31 mouse cellular contexts compared by ENCODE assay signal in the genomic region with DNA sequence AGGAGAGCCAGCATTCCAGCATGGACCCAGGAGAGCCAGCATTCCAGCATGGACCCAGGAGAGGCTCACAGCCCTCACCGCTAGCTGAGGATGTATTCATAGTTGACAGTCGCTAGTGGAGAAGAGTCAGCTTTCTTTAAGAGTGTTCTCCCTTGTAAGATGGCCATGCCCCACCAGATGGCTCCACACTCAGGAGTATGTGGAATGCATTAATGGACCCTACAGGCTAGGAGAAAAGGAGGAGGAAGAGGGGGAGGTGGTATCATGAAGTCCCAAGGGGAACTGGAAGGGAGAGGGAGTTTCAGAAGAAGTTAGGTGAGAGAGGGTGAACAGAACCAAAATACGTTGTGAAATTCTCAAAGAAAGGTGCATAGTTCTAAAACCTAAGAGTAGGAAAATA. TPM values are rescaled to one million over a fixed set of nuclear protein-coding genes. Genes with fewer than 3 reads are reported as not detected.
A peak's percentile ranks its signal among the peaks of the same experiment; 100 is the strongest.
DNase-seq lines count a peak whose midpoint lies in the region; ATAC-seq and TF ChIP-seq lines count a peak whose summit lies in the region.
"Had no signal": no experiment of that assay in that cellular context is flagged by ENCODE, and none has a peak within 500 bp of the region (broad histone marks: within the 10 kb centered on the region; RNA-seq: fewer than 3 reads in every experiment).

No protein-coding gene starts in this region.

- intact Hi-C loops in left cerebral cortex, postnatal 4 days (cut with DNase I): no loop called here

- no peaks in the 10 kb centered on the region for H3K4me1 ChIP-seq in kidney, adult 2 months (ENCODE audit: control insufficient read depth, insufficient read depth, low read length)
- H3K4me1 ChIP-seq in midbrain, postnatal 0 days (ENCODE audit: insufficient read depth, low read length): no peaks in the 10 kb centered on the region
- no peaks in the 10 kb centered on the region for H3K4me1 ChIP-seq in midbrain, embryonic 15.5 days
- H3K4me1 ChIP-seq: embryonic facial prominence, embryonic 12.5 days had no signal

- H3K4me2 ChIP-seq in midbrain, postnatal 0 days (ENCODE audit: low read depth, low read length, poor library complexity, severe bottlenecking): no peak overlapping the region
- no peak overlapping the region for H3K4me2 ChIP-seq in midbrain, embryonic 15.5 days
- H3K4me2 ChIP-seq: embryonic facial prominence, embryonic 12.5 days; neural tube, embryonic 15.5 days had no signal

- H3K27me3 ChIP-seq in kidney, adult 2 months (replicated peaks; ENCODE audit: control insufficient read depth, insufficient read depth, low read length): peaks cover 3% of the 10 kb centered on the region
- H3K27me3 ChIP-seq in midbrain, postnatal 0 days (ENCODE audit: insufficient read depth, low read length): peaks cover 96% of the 10 kb centered on the region
- peaks cover 94% of the 10 kb centered on the region for H3K27me3 ChIP-seq in midbrain, embryonic 15.5 days (replicated peaks)

- DNase-seq in kidney, adult 2 months: no peak
- DNase-seq in kidney, adult 18-20 months: no peak
- DNase-seq in midbrain, postnatal 0 days (ENCODE audit: low spot score): no peak
- peak; percentile 14 for DNase-seq in R1 (ENCODE audit: low read depth, low spot score)
- DNase-seq in left cerebral cortex, postnatal 4 days: no peak
- no peak for DNase-seq in testis, postnatal 14 days (ENCODE audit: low spot score)
- DNase-seq: adrenal gland, adult 8-10 months; cerebellum, adult 2 months; cerebellum, postnatal 25 days; gastrocnemius, adult 2 months; kidney, postnatal 4 days; layer of hippocampus, adult 9-11 months; liver; lung, postnatal 36 days had no signal

- H3K36me3 ChIP-seq in kidney, adult 2 months (ENCODE audit: control insufficient read depth, insufficient read depth, low read length): no peaks in the 10 kb centered on the region
- H3K36me3 ChIP-seq in midbrain, postnatal 0 days (ENCODE audit: insufficient read depth, low read length): no peaks in the 10 kb centered on the region
- H3K36me3 ChIP-seq in midbrain, embryonic 15.5 days (replicated peaks): no peaks in the 10 kb centered on the region
- H3K36me3 ChIP-seq: embryonic facial prominence, embryonic 12.5 days; heart, embryonic 10.5 days; limb, embryonic 10.5 days; neural tube, embryonic 15.5 days had no signal

- no peak overlapping the region for H3K27ac ChIP-seq in kidney, adult 2 months (ENCODE audit: insufficient read depth, low read depth, low read length)
- H3K27ac ChIP-seq in midbrain, postnatal 0 days (ENCODE audit: low read depth, low read length): no peak overlapping the region
- H3K27ac ChIP-seq in midbrain, embryonic 15.5 days: no peak overlapping the region
- H3K27ac ChIP-seq: embryonic facial prominence, embryonic 12.5 days; gastrocnemius, adult 2 months; heart, embryonic 10.5 days; left cerebral cortex, adult 2 months; limb, embryonic 10.5 days; neural tube, embryonic 15.5 days had no signal

- no peak for TF ChIP-seq POLR2A in kidney, adult 2 months (IDR thresholded peaks at IDR 0.05; ENCODE audit: low read depth, low read length)

- 0 out of 2 replicates have a peak, but pooled peaks have one; percentile 14 for TF ChIP-seq CTCF in kidney, adult 2 months (conservative IDR thresholded peaks at IDR 0.05; ENCODE audit: insufficient read depth, insufficient read length, low read depth, low read length)
- TF ChIP-seq CTCF in midbrain, postnatal 0 days (IDR thresholded peaks at IDR 0.05): peak; percentile 47

- H3K4me3 ChIP-seq in kidney, adult 2 months (ENCODE audit: insufficient read depth, low read depth, low read length): no peak overlapping the region
- H3K4me3 ChIP-seq in midbrain, postnatal 0 days (ENCODE audit: low read depth, low read length): no peak overlapping the region
- H3K4me3 ChIP-seq in midbrain, embryonic 15.5 days: no peak overlapping the region
- H3K4me3 ChIP-seq: embryonic facial prominence, embryonic 12.5 days; gastrocnemius, adult 2 months; heart, embryonic 10.5 days; left cerebral cortex, adult 2 months; limb, embryonic 10.5 days; neural tube, embryonic 15.5 days had no signal

- no peak for ATAC-seq in midbrain, postnatal 0 days (ENCODE audit: low FRiP score)
- ATAC-seq in midbrain, embryonic 15.5 days (replicated peaks): no peak
- ATAC-seq: inflammation-experienced regulatory T-cells, adult 6 months; Patski had no signal

- no peaks in the 10 kb centered on the region for H3K9me3 ChIP-seq in midbrain, postnatal 0 days (ENCODE audit: low read length)
- no peaks in the 10 kb centered on the region for H3K9me3 ChIP-seq in midbrain, embryonic 15.5 days
- H3K9me3 ChIP-seq: embryonic facial prominence, embryonic 12.5 days; heart, embryonic 10.5 days; limb, embryonic 10.5 days; neural tube, embryonic 15.5 days had no signal

- no peak overlapping the region for H3K9ac ChIP-seq in midbrain, postnatal 0 days (replicated peaks; ENCODE audit: low read length, poor library complexity, severe bottlenecking)
- H3K9ac ChIP-seq in midbrain, embryonic 15.5 days: no peak overlapping the region
- H3K9ac ChIP-seq: embryonic facial prominence, embryonic 12.5 days; neural tube, embryonic 15.5 days had no signal

- WGBS in kidney, adult 2 months: 9% methylated on average over 3 of the region's 3 CpGs
- WGBS in midbrain, postnatal 0 days: 16% methylated on average over 3 of the region's 3 CpGs
- 7% methylated on average over 3 of the region's 3 CpGs for WGBS in midbrain, embryonic 15.5 days

RNA-seq across cellular contexts. Expression of a gene that starts 15.3 kb away (rescaled TPM):
- not detected in 2 replicates for polyA plus RNA-seq in kidney, adult 2 months (2012; rRNA removed)
- total RNA-seq in midbrain, postnatal 0 days (2014; rRNA removed): not detected in 2 replicates
- polyA plus RNA-seq in midbrain, postnatal 0 days (2015; fragmentation: Nextera tagmentation; extraction: Ambion mirVana): not detected in 2 replicates
- 0.18 and 0.23 TPM in 2 replicates for polyA plus RNA-seq in midbrain, embryonic 15.5 days (2015; fragmentation: Nextera tagmentation; extraction: Ambion mirVana)
- not detected for total RNA-seq in left cerebral cortex, postnatal 4 days (2021)
- total RNA-seq: adrenal gland, adult 8-10 months; gastrocnemius, adult 2 months; gastrocnemius, postnatal 4 days; hematopoietic stem cell, adult 5-6 weeks; left cerebral cortex, adult 2 months; megakaryocyte-erythroid progenitor cell, adult 5-6 weeks had no signal
- polyA plus RNA-seq: cerebellum, adult 2 months; heart, embryonic 10.5 days; heart, embryonic 16.5 days; kidney, embryonic 14.5 days; liver, embryonic 16.5 days; neural tube, embryonic 15.5 days; small intestine, adult 2 months; urinary bladder, adult 2 months had no signal

RNA-seq across cellular contexts. Expression of a gene that starts 18.1 kb away (rescaled TPM):
- polyA plus RNA-seq in kidney, adult 2 months (2012; rRNA removed): 0.19 and 0.28 TPM in 2 replicates
- 0.16 TPM in 1 of 2 replicates, not detected in the other for total RNA-seq in midbrain, postnatal 0 days (2014; rRNA removed)
- not detected in 2 replicates for polyA plus RNA-seq in midbrain, postnatal 0 days (2015; fragmentation: Nextera tagmentation; extraction: Ambion mirVana)
- polyA plus RNA-seq in midbrain, embryonic 15.5 days (2015; fragmentation: Nextera tagmentation; extraction: Ambion mirVana): not detected in 2 replicates
- not detected for total RNA-seq in left cerebral cortex, postnatal 4 days (2021)
- total RNA-seq: gastrocnemius, adult 2 months; gastrocnemius, postnatal 4 days; hematopoietic stem cell, adult 5-6 weeks; left cerebral cortex, adult 2 months; megakaryocyte-erythroid progenitor cell, adult 5-6 weeks had no signal
- polyA plus RNA-seq: cerebellum, adult 2 months; embryonic facial prominence, embryonic 12.5 days; forebrain, embryonic 11.5 days; heart, embryonic 10.5 days; inflammation-experienced regulatory T-cells, adult 6 months; kidney, embryonic 14.5 days; limb, embryonic 10.5 days; neural tube, embryonic 15.5 days; Patski; small intestine, adult 2 months; urinary bladder, adult 2 months had no signal

RNA-seq across cellular contexts. Expression of a gene that starts 39.7 kb away (rescaled TPM):
- polyA plus RNA-seq in kidney, adult 2 months (2012; rRNA removed): not detected in 2 replicates
- total RNA-seq in midbrain, postnatal 0 days (2014; rRNA removed): not detected in 2 replicates
- polyA plus RNA-seq in midbrain, postnatal 0 days (2015; fragmentation: Nextera tagmentation; extraction: Ambion mirVana): 0.12 and 0.19 TPM in 2 replicates
- not detected in 2 replicates for polyA plus RNA-seq in midbrain, embryonic 15.5 days (2015; fragmentation: Nextera tagmentation; extraction: Ambion mirVana)
- total RNA-seq in left cerebral cortex, postnatal 4 days (2021): under 1 TPM in 1 of 2 experiments, not detected in 1; 0.14 TPM
- total RNA-seq: adrenal gland, adult 8-10 months; gastrocnemius, adult 2 months; hematopoietic stem cell, adult 5-6 weeks; left cerebral cortex, adult 2 months; megakaryocyte-erythroid progenitor cell, adult 5-6 weeks had no signal
- polyA plus RNA-seq: cerebellum, adult 2 months; embryonic facial prominence, embryonic 12.5 days; forebrain, embryonic 11.5 days; heart, embryonic 10.5 days; inflammation-experienced regulatory T-cells, adult 6 months; kidney, embryonic 14.5 days; limb, embryonic 10.5 days; neural tube, embryonic 15.5 days; Patski; small intestine, adult 2 months; urinary bladder, adult 2 months had no signal

RNA-seq across cellular contexts. Expression of a gene that starts 47.1 kb away (rescaled TPM):
- 137 and 154 TPM in 2 replicates for polyA plus RNA-seq in kidney, adult 2 months (2012; rRNA removed)
- 0.77 TPM in 1 of 2 replicates, not detected in the other for total RNA-seq in midbrain, postnatal 0 days (2014; rRNA removed)
- polyA plus RNA-seq in midbrain, postnatal 0 days (2015; fragmentation: Nextera tagmentation; extraction: Ambion mirVana): 0.07 TPM in 1 of 2 replicates, not detected in the other
- not detected in 2 replicates for polyA plus RNA-seq in midbrain, embryonic 15.5 days (2015; fragmentation: Nextera tagmentation; extraction: Ambion mirVana)
- total RNA-seq in left cerebral cortex, postnatal 4 days (2021): 1 to 10 TPM in 1 of 2 experiments, under 1 TPM in 1; 0.68 to 1.0 TPM
- total RNA-seq: adrenal gland, adult 8-10 months; gastrocnemius, adult 2 months; gastrocnemius, postnatal 4 days; hematopoietic stem cell, adult 5-6 weeks; megakaryocyte-erythroid progenitor cell, adult 5-6 weeks had no signal
- polyA plus RNA-seq: cerebellum, adult 2 months; forebrain, embryonic 11.5 days; heart, embryonic 10.5 days; inflammation-experienced regulatory T-cells, adult 6 months; limb, embryonic 10.5 days; liver, embryonic 16.5 days; neural tube, embryonic 15.5 days; Patski; small intestine, adult 2 months; urinary bladder, adult 2 months had no signal
